Mouse (Mus musculus) erythroblast, embryonic 14.5 days (primary cell): ENCODE data around the gene 4930438A08Rik. TPM values are rescaled to one million over a fixed set of nuclear protein-coding genes. Genes with fewer than 3 reads are reported as not detected.

Experiments used
- H3K27me3 ChIP-seq: 2 replicates; pipeline ENCODE4 v1.6.1; 2012; ENCODE audit warnings: inconsistent platforms; ENCODE audit not compliant: control insufficient read depth
- H3K36me3 ChIP-seq: 2 replicates; pipeline ENCODE4 v1.6.1; 2012; ENCODE audit warnings: mild to moderate bottlenecking, inconsistent platforms; ENCODE audit not compliant: control insufficient read depth
- H3K4me1 ChIP-seq: 2 replicates; pipeline ENCODE4 v1.6.1; 2012; ENCODE audit warnings: inconsistent platforms; ENCODE audit not compliant: control insufficient read depth
- H3K4me3 ChIP-seq: replicated peaks from 2 replicates; pipeline ENCODE3; 2012; ENCODE audit warnings: moderate library complexity, mild to moderate bottlenecking, inconsistent platforms
- H3K9me3 ChIP-seq: 2 replicates; pipeline ENCODE4 v1.6.1; 2012; ENCODE audit warnings: low read length, inconsistent platforms, mixed read lengths; ENCODE audit not compliant: control insufficient read depth
- GATA1 ChIP-seq: IDR thresholded peaks from 2 replicates; pipeline ENCODE4 v1.6.1; 2012; ENCODE audit warnings: low read length, inconsistent platforms, mixed read lengths
- TAL1 ChIP-seq: IDR thresholded peaks from 3 replicates; pipeline ENCODE4 v1.6.1; 2012; ENCODE audit warnings: low read length, inconsistent platforms, mixed read lengths
- polyA plus RNA-seq: library from polyadenylated mRNA; stranded (reverse); fragments of >175 nt; gene quantifications from 2 replicates; pipeline ENCODE4 v1.2.3, GENCODE M21; 2012

Gene 4930438A08Rik
- polyA plus RNA-seq, 1 experiment = not detected

DNA sequence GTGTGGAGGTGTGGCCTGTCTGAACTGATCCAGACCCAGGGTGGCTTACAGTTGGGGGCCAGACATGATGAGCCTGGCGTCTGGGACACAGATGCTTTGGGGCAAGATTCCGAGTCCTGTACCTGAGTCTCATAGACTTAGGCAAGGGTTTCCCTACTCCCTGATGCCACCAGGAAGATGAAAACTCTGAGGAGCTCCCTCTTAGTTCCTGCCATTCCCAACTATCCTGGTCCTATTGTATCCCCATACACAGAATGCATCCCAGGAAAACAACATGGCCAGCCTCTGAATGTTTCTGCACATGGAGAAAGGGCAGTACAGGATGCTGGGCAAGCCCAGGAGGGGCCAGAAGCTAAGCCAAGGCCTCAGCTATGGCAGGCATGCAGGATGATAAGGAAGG, 11.1 kb upstream of the 4930438A08Rik start:
- H3K4me1 ChIP-seq = no peaks in the 10 kb centered on the region

DNA sequence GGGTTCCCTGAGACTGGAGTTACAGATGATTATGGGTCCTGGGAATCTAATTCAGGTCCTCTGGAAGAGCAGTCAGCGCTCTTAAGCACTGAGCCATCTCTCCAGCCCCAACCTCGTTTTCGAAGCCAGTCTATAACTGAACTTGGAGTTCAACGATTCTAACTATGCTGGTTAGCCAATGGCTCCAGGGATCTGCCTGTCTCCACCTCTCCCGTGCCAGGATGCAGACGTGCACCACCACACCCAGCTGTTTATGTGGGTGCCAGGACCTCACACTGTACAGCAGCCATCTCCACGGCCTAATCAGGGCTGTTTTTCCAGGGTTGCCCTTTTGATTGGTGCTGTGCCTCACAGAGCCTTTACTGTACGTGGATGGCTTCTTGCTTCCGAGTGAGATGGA, 10.1 kb upstream of the 4930438A08Rik start:
- no peak for TF ChIP-seq TAL1
- no peak for TF ChIP-seq GATA1
- Histone ChIP-seq H3K27me3 (no peaks in the 10 kb centered on the region; the same call in 1 of the 2 replicates), H3K9me3 (no peaks in the 10 kb centered on the region), H3K4me1 (no peaks in the 10 kb centered on the region), H3K36me3 (no peaks in the 10 kb centered on the region), H3K4me3 (no peak overlapping the region)

More for the DNA sequence above, 11.1 kb upstream of the 4930438A08Rik start:
- Histone ChIP-seq H3K27me3 (no peaks in the 10 kb centered on the region; the same call in 1 of the 2 replicates), H3K9me3 (no peaks in the 10 kb centered on the region), H3K4me3 (no peak overlapping the region), H3K36me3 (no peaks in the 10 kb centered on the region)
- TF ChIP-seq TAL1 (no peak), GATA1 (no peak)

DNA sequence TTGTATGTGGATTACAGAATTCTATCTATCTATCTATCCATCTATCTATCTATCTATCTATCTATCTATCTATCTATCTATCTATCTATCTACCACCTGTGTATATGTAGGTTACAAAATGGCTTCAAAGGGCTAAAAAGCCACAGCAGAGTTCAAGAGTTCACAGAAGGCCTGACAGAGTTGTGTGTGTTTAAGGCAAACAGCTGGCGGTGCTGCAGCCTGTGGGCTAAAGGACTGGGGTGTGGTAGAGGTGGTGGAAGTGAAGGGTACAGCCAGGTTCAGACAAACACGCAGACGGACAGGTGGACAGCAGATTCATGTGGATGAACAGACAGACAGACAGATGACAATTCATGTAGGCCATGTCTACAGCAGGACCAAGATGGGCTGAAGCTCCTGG, 6.3 kb upstream of the 4930438A08Rik start:
- Histone ChIP-seq H3K4me1 (no peaks in the 10 kb centered on the region), H3K9me3 (no peaks in the 10 kb centered on the region), H3K36me3 (no peaks in the 10 kb centered on the region), H3K27me3 (no peaks in the 10 kb centered on the region; the same call in 1 of the 2 replicates), H3K4me3 (no peak overlapping the region)
- TF ChIP-seq TAL1 (no peak), GATA1 (no peak)

DNA sequence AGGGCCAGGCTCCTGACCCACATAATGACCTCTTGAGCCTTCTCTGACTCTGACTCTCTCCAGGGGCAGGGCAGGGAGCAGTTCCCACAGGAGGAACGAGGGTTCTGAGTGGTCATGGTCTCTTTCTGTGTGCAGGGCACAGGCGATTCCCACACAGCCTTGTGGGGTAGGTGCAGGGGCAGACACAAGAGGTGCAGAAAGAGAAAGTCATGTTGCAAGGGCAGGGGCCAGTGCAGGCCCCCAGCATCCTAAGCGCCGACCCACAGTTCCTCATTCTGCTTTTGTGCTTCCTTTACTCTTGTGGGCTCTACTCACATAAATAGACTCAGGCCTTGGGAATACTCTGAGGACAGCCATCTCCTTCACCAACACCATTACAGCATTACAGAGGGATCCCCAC, 1.2 kb downstream of the 4930438A08Rik start:
- no peaks in the 10 kb centered on the region for H3K9me3 ChIP-seq
- H3K36me3 ChIP-seq = no peaks in the 10 kb centered on the region
- H3K27me3 ChIP-seq = peaks cover 3% of the 10 kb centered on the region
- TF ChIP-seq TAL1 (no peak), GATA1 (no peak)
- H3K4me1 ChIP-seq = no peaks in the 10 kb centered on the region
- H3K4me3 ChIP-seq = no peak overlapping the region

DNA sequence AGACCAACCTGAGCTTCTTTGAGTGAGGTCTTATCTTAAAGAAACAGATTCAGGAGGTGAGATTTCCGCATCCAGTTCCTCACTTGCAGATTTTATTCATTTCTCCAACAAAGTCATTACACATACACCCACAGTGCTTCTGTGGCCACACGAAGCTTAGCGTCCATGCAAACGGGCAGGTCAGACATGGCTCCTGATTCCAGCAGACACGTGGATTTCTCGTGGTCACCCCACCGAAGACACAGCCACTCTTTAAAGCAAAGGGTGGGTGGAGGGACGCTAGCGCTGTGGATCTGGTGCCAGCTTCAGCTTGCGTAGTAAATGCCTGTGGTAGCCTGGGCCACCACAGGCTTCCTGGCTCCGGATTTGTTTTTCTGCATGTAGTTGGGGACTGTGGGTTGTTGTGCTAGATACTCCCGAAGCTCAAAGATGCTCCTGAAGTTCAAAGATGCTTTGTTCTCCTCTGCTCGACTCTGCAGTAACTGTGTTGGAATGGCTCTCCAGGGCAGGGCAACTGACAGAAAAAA, 7.4 kb downstream of the 4930438A08Rik start:
- Histone ChIP-seq H3K9me3 (no peaks in the 10 kb centered on the region), H3K36me3 (no peaks in the 10 kb centered on the region), H3K4me3 (no peak overlapping the region), H3K4me1 (no peaks in the 10 kb centered on the region), H3K27me3 (peaks cover 10% of the 10 kb centered on the region)
- TF ChIP-seq GATA1 (no peak), TAL1 (no peak)

DNA sequence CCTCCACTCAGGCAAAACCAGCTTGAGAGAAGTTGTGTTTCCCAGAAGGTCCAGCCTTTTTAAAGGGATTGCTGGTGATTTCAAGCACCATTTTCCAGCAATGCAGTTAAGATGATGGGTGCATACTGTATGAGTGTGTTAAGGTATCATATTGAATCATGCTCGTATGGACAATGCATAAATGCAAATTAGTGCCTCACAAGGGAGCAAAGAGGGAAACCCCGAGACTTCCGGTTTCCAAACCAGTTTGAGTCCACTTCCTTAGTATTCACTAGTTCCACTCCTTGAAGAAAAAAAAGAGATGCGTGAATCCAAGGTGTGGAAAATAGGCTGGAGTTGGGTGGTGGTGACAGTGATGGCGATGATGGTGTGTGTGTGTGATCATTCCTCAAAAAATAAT, 7.9 kb downstream of the 4930438A08Rik start:
- H3K4me3 ChIP-seq = no peak overlapping the region
- H3K9me3 ChIP-seq = no peaks in the 10 kb centered on the region
- H3K36me3 ChIP-seq = no peaks in the 10 kb centered on the region
- H3K4me1 ChIP-seq = no peaks in the 10 kb centered on the region
- peaks cover 10% of the 10 kb centered on the region for H3K27me3 ChIP-seq
- TF ChIP-seq GATA1 = no peak
- no peak for TF ChIP-seq TAL1

DNA sequence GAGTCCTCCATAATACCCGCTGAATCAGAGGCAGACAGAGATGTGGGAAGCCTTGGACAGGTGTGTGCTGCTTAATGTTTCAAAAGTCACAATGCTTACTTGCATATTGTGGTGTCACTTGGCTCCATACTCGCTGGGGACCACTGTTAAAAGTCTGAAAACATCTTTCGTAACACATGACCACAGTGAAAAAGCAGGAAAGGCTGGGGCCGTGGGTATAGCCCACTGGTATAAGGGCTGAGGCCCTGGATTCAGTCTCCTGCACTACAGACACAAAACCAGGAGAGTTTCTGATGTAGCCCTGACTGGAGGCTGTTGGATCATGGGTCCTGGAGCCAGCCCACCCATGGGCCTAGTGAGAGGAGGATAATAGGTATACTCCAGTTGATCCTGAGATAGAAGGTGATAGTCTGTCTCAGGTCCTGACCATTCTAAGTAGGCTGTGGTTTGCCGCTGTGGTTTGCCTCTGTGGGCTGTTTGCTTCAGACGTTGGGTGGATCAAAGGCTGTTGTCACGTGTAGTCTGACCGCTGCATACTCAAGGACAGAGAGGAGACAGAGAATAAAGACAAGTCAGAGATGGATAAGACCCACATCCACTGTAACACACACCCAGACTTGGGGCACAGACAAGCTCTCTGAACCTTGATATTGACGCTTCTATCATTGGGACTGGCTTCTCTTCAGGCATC, 15.5 kb downstream of the 4930438A08Rik start:
- Histone ChIP-seq H3K36me3 (no peaks in the 10 kb centered on the region), H3K4me3 (no peak overlapping the region), H3K4me1 (peaks cover 6% of the 10 kb centered on the region), H3K9me3 (no peaks in the 10 kb centered on the region), H3K27me3 (peaks cover 6% of the 10 kb centered on the region)
- TF ChIP-seq GATA1 (no peak), TAL1 (no peak)

DNA sequence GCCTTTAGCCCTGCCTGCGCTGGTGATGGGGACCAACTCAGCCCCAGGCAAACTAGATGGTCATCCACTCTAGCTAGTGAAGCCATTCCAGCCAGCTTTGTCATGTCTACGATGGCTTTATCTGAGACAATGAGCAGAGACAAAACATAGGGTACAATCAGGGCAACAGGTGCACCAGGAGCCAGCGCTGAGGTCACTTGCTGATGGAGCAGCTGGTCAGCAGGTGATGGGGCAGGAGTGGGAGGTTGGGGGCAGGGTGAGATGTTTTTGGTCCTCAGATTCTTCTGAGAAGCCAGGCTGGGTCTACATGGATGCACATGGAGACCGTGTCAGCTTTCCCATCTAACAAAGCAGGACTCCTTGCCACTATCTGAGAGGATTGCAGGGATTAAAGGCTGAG, 16.2 kb downstream of the 4930438A08Rik start:
- Histone ChIP-seq H3K9me3 (no peaks in the 10 kb centered on the region), H3K4me3 (no peak overlapping the region), H3K4me1 (peaks cover 6% of the 10 kb centered on the region), H3K36me3 (no peaks in the 10 kb centered on the region), H3K27me3 (peaks cover 6% of the 10 kb centered on the region)
- no peak for TF ChIP-seq TAL1

DNA sequence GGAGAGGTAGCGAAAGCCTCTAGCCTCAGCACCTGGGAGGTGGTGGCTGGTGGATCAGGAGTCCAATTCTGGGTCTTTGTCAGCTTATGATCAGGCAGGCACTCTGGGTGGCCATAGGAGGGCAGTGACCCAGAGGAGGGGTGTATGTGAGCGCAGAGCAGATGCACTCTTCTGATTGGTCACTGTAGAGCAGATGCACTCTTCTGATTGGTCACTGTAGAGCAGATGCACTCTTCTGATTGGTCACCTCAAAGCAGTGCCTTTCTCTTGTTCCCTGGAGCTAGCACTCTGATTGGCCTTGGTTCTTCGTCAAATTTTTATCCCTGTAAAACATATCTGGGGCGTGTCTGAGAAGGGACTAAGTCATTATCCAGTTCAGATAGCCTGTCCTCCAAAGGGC, 18.2 kb downstream of the 4930438A08Rik start:
- TF ChIP-seq GATA1 = no peak
- no peak for TF ChIP-seq TAL1
- Histone ChIP-seq H3K27me3 (no peaks in the 10 kb centered on the region; the same call in 1 of the 2 replicates), H3K4me3 (no peak overlapping the region), H3K4me1 (peaks cover 6% of the 10 kb centered on the region), H3K9me3 (no peaks in the 10 kb centered on the region), H3K36me3 (no peaks in the 10 kb centered on the region)

DNA sequence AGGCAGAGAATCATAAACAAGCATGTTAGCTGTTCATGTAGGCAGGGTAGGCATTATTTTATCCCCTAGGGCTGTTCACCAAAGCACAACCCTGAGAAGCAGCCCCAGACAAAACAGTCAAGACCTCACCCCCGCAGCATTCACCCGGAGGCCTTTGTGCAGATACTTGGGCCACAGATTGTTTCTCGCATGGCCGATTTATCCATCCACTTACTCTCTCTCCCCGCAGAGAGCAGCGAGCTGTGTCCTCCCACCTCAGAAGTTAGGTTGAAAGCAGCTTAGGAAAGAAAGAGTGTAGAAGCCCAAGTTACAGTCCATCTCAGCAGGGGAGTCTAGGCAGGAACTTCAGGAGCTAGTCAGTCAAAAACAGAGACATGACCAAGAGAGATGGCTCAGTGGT, 22.8 kb downstream of the 4930438A08Rik start:
- Histone ChIP-seq H3K4me3 (no peak overlapping the region), H3K27me3 (no peaks in the 10 kb centered on the region), H3K36me3 (no peaks in the 10 kb centered on the region), H3K9me3 (no peaks in the 10 kb centered on the region), H3K4me1 (peaks cover 23% of the 10 kb centered on the region)
- TF ChIP-seq TAL1 (no peak), GATA1 (no peak)
